Mouse (Mus musculus) lung, adult 2 months (tissue): ENCODE measurements around the gene Nav2.

Source experiments
- CTCF ChIP-seq: fragments of 200-500 bp; IDR thresholded peaks from 2 replicates; pipeline ENCODE4 v1.5.1; 2011; ENCODE audit warnings: mild to moderate bottlenecking, low read length, control low read depth; ENCODE audit not compliant: insufficient read depth
- POLR2A ChIP-seq: fragments of 200-500 bp; IDR thresholded peaks from 2 replicates; pipeline ENCODE4 v1.6.1; 2011; ENCODE audit warnings: low read depth, mild to moderate bottlenecking, control low read depth, low read length, borderline replicate concordance; ENCODE audit errors: extremely low read depth

DNA sequence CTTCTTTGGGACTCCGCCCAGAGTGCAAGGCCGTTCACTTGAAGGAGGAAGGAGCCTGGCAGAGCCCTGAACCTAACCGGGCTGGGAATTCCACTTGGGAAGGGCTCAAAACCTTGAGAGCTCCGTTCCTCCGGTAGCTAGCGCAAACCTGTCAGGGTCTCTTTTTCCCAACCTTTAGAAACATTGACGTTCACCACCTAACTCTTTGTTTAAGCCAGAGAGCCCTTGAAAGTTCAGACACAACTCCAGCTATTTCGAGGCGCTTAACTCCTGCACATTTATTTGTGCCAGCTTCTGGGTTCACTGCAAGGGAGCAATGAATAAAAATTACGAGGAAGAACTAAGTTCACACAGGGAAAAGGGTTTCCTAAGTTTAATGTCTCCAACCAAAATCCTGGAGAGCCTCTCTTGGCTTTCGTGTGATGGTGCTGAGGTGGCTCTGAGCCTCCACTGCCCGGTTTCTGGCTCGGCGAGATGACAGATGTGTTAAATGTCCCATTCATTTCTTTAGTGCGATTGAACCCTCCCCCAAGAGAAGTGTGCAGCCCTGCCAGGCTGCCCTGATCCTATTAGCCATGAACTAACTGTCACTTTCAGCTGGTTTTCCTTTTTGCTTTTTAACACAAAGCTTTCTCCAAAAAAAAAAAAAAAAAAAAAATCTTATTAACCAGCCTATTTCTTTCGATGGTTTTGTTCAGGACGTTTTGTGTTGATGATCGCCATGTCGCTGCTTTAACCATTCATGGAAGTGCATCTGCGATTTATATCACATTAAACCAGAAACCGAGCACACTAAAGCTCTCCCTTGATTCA, 729.5 kb downstream of the Nav2 start:
- TF ChIP-seq POLR2A (no peak), CTCF (no peak)
